Mouse (Mus musculus) bone marrow macrophage, adult 2 months (primary cell): ENCODE data around the gene Negr1.

ENCODE experiments used
- CTCF ChIP-seq: IDR thresholded peaks from 2 replicates; pipeline ENCODE4 v1.5.1; 2012; ENCODE audit warnings: low read depth, mild to moderate bottlenecking, low read length, moderate library complexity
- POLR2A ChIP-seq: IDR thresholded peaks from 2 replicates; pipeline ENCODE4 v1.6.1; 2012; ENCODE audit warnings: mild to moderate bottlenecking, low read depth, low read length, borderline replicate concordance

GRCm38 (mm10) chr3:157209386-157209785, 647.8 kb downstream of the Negr1 start:
- TF ChIP-seq CTCF (no peak), POLR2A (no peak)
